Mouse (Mus musculus) common myeloid progenitor, adult 5-6 weeks (primary cell): ENCODE measurements around the gene Fbxl18. TPM values are rescaled to one million over a fixed set of nuclear protein-coding genes. Genes with fewer than 3 reads are reported as not detected.
"Not testable (repeated sequence)": the region's sequence is repeated elsewhere in the genome, so short reads cannot be mapped to it uniquely, and the experiment has no call there.

Experiments
- ATAC-seq: replicated peaks from 2 replicates; pipeline ENCODE4 v1.8.0; 2016; ENCODE audit warnings: low read depth, mild to moderate bottlenecking, moderate TSS enrichment, inconsistent platforms; ENCODE audit not compliant: poor library complexity, severe bottlenecking
- total RNA-seq: library from RNA; stranded (forward); fragments of 200-1000, 187-1606 nt; gene quantifications from 2 replicates; pipeline ENCODE4 v1.2.3, GENCODE M21; 2017

Fbxl18 gene
- total RNA-seq, 1 experiment from 2014 or later: 3.9 TPM

DNA sequence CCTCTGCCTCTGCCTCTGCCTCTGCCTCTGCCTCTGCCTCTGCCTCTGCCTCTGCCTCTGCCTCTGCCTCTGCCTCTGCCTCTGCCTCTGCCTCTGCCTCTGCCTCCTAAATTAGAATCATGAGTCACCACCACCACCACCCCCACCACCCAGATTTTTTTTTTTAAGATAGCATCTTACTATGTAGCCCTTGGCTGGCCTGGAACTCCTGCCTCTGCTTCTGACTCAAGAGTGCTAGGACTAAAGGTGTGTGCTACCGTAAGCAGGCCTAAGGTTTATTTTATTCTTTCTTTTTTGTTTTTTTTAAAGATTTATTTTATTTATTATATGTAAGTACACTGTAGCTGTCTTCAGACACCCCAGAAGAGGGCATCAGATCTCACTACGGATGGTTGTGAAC lies 57.8 kb downstream of the Fbxl18 start:
- not testable (repeated sequence) for ATAC-seq

DNA sequence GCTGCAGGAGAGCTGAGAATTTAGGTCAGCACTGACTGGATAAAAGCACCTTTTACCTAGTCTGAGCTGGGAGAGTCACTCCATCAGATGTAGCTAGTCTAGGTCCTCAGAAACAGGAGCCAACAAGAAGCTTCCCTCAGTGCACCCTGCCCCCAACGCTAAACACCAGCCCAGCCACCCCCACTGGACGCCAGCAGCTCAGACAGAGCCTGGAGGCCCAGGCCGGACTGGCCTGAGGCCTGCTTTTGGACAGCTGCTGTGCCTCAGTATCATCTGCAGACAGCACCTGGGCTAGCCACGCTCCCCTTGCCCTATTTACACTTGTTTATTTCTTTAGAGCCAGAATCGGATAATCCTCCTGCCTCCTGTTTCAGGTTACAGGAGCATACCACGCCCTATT lies 58.3 kb downstream of the Fbxl18 start:
- no peak for ATAC-seq

DNA sequence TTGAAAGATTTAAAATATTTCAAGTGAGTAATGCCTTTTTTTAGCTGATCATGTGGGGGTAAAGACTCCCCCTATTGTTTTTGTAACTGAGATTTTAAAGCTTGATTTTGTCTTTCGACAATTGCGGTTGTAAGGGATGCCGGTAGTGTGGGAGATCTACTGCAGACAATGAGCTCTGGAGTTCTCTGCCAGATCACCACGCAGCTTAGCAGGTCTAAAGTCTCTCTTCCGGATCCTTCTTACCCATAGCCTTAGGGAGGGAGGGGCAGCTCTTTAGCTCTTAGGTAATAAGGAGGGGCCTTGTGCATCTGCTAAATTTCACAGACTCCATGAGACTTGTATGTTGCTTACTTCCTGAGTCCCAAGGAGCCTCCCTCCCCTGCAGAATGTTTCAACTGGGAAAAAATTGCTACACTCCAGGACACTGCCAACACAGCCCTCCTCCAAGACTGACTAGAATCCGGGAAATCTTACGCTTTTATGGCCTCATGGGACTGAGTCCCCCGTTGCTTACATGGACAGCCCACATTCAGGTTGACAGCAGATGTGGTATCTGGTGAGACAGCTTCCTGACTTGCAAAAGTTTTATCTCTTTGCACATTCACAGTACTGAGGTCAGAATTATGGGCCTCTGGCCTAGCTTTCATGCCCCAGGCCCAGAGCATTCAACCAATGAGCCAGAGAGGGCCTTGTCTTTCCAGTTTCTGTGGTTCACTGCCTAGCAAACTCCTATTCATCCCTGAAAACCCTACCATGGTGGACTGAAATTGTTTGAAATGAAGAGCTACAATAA lies 61.4 kb downstream of the Fbxl18 start:
- ATAC-seq: no peak

DNA sequence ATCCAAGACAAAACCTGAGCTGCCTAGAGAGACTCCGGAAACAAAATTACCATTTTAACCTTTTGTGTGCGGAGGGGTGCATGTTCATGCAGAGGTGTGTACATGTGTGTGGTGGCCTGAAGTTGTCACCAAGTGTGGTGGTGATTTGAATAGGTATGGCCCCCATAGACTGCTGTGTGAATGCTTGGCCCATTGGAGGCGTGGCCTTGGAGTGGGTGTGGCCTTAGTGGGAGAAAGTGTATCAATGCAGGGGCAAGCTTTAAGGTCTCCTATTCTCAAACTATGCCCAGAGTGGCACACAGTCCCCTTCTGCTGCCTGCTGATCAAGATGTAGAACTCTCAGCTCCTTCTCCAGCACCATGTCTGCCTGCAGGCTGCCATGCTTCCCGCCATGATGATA lies 69.1 kb downstream of the Fbxl18 start:
- ATAC-seq: no peak

DNA sequence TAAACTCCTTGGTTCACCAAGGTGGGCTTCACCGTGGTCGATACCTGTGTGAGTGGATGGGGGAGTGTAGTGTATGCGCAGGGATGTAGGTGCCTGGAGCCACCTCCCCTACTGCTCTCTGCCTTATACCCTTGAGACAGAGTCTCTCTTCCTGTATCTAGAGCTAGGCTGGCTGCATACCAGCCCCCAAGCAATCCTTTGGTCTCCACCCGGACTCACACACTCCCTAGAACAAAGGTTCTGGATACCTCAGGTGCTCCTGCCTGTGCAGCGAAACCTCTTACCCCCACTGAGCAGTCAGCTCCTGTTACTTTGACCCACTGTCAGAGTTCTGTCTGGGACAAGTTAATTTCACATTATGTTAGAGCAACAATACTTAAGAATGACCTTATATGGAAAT lies 69.6 kb downstream of the Fbxl18 start:
- ATAC-seq: no peak

DNA sequence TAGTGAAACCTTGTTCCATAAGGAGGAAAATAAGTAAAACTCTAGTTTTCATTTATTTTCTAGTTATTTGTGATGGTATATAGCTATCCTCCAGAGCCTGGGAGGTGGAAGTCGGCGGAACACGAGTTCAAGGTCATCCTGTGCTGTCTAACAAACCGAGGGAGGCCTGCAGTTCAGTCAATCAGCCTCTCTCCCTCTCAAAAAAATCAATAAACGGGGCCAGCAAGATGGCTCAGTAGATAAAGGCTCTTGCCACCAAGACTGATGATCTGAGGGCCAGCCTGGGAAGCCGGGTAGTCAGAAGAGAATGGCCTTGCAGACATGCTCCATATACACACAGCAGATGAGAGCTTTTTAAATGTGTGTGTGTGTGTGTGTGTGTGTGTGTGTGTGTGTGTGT lies 71.1 kb downstream of the Fbxl18 start:
- no peak for ATAC-seq

DNA sequence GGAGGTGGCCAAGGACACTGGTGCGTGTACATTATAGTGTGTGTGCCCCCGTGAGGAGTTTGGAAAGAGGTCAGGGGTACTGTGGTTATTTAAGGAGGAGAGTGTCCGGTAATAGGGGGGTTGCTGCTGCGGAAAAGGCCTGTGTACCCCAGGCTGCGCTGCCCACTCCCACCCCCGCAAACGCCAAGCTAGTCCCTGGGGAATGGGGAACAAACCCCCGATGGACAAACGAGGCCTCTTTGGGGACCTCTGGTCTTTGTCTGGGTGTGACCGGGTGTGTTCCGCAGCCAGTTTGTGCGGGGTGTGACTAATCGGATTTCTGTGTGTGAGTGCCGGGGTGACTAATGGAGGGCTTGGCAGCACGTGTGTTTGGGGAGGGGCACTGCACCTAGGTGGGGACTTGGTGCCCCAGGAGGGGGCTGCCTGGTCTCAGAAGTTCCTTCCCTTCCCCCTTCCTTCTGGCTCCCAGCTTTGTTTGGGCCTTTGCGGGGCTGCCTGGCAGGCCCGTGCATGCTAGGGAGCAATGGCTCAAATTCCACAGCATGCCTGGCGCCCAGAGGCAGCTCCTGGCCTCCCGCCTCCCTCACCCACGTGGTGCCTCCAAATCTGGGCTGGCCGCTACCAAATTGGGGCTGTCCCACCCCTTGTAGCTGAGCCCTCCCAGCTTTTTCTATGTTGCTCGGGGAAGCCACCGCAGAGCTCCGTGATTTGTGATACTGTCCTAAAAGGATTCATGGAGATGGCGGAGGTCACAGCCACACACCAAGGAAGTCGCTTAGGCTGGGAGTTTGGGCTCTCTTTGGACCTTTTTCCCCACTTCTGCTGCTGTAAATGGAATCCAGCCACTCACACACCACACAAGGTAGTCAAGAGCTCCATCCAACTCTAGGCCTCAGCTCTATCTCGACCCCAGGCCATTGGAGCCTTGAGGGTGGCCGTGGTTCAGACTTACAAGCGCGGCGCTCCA lies 71.8 kb downstream of the Fbxl18 start:
- ATAC-seq: no peak

DNA sequence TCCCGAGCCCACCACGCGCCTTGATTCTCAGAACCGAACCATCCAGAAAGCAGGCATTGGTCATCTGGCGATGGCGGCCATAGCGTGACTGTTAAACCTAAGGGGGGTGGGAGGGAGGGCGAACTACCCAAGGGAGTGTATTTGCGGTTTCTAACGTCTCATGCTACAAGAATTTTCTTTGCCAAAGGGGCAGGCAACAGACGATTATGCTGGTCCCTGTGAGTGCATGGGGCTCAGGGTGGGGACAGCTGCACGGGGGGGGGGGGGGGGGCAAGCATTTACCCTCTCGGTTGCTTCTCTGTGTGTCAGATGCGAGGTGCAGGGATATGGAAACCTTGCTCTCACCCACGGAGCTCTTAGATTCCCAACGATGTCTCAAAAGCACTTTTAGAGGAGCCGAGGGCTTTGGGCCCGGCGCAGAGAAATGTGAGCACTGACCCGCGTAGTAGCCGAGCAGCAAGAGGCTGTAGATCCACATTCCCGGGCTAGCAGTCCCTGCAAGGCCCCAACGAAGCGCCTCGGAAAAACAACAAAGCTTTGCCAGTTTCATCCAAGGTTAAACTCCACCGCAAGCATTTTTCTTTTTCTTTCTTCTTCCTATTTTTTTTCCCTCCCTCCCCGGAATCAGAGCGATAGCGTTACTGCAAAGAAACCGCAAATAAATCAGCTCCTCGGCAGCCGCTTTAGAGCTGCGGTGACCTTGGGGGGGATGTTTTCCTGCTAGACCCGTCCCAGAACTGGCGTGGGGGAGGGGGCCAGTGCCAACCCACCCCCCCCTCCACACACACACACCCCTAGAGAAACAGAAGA lies 72.7 kb downstream of the Fbxl18 start:
- peak; percentile 18 for ATAC-seq

DNA sequence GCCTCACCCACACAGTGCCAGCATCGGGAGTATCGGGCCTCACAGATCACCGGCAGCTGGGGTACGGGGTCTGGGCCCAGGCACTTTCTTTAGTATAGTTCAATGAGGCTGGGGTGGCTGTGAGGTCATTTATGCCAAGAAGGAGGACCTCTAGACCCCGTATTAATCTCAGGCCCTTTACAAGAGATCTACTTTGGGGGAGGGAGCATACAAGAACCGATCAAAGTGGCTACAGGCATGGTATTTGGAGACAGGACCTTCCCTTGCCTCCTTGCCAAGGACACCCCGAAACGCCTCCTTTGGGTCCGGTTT lies 73.3 kb downstream of the Fbxl18 start:
- ATAC-seq: no peak

DNA sequence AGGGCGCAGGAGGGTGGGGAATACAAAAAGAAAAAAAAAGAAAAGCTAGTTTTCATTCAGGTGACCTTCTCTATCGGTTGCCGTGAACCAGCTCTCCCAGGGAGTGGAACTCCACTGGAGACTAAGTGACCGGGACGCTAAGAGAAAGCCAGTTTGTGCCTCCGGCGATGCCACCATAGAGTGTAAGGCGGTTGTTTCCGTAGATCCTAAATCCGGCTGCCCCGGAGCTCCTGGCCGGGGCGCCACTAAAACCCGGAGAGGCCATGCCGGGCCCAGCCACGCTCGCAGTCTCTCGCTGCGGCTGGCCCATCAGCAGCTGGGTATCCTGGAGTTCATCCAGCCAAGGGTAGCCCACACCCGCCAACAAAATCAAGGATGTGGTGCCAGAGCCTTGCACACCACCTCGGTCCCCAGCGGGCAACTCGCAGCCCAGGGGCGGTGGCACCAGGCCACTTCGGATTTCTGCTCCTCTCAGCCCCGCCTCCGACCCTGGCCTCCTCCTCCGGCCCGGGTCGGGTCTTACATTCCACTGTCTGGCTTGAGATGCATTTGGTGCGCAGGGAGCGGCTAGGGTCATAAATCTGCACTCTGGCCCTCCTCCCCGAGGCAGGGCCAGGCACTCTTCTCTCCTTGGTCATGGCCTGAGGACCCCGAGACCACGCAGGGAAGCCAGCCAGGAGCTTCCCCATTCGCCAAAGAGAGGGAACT lies 73.8 kb downstream of the Fbxl18 start:
- peak; percentile 45 for ATAC-seq

DNA sequence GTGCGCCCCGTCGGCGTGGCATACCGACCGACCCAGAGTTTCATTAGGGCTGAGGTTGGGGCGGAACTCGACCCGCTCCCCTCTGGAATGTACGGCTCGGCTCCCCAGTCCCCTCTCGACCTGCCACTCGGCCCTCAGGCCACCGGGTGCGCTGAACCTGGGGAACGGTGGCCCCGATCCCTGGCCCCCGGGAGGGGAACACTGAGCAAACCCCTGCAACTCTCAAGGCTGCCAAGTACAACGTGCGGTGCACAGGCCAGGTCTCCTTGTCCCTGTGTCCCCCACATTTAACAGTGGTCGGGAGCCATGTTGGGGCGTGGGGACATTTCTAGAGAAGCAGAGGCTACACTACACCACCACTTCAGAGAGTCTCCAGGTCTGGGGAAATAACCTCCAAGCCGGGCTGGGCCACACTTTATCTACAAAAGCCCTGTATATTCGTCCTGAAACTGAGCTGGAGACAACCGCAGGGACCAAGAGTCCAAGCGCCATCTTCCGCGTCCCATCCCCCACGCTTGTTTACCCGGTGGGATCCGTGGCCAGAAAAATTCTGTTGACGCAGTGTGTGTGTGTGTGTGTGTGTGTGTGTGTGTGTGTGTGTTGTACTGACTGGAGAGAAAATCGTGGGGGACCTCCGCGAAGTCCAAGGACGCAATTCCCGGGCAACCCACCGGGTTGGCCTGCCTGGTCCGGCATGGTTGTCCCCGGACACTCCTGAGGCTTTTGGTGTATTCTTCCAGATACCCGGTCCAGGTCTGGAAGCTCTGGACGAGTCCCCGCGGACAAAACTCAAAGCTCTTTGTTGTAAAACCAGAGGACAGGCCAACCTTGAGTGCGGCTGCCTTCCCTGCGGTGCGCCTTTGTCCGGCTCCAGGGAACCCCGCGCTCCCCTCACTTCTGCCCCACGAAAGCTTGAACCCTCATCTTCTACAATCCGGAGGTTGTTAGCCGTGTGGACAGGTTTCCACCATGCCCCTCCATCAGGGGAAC lies 74.7 kb downstream of the Fbxl18 start:
- no peak for ATAC-seq

DNA sequence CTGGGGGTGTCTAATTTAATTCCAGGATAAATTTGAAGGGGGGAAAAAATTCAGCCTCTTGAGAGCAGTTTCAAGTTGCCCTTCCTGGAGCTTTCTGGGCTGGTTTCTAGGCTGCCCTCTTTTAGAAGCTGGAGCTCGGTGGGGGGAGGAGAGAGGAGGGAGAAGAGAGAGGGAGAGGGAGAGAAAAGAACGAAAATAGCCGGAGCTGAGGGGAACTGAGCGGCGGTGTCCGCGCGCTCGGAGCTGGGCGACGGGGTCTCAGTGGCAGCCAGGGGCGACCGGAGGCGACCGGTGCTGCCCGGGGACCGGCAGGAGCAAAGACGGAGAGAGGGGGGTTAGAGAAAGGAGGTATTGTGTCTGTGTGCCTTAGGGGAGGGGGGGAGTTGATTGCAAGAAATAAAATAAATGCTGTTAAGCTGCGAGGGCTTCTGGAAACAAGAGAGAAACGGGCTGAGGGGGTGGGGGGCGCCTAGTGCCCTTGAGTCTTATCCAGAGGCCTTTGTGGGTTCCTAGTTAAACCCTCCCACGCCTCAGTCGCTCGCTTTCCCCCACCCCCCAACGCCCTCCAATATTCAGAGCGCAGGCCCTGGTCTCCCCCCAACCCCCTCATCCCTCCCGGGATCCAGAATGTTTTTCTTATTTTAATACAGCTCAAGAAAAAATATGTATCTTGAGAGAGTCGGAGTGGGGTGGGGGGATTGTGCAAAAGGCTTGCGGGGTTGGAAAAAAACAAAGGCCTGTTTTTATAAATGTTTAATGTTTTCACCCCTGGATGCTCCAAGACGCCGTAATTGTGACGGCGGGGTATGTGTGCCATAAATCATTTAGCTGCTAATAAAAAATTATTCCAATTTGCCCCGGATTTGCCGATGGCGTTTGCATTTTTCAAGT lies 75.6 kb downstream of the Fbxl18 start:
- no peak for ATAC-seq

DNA sequence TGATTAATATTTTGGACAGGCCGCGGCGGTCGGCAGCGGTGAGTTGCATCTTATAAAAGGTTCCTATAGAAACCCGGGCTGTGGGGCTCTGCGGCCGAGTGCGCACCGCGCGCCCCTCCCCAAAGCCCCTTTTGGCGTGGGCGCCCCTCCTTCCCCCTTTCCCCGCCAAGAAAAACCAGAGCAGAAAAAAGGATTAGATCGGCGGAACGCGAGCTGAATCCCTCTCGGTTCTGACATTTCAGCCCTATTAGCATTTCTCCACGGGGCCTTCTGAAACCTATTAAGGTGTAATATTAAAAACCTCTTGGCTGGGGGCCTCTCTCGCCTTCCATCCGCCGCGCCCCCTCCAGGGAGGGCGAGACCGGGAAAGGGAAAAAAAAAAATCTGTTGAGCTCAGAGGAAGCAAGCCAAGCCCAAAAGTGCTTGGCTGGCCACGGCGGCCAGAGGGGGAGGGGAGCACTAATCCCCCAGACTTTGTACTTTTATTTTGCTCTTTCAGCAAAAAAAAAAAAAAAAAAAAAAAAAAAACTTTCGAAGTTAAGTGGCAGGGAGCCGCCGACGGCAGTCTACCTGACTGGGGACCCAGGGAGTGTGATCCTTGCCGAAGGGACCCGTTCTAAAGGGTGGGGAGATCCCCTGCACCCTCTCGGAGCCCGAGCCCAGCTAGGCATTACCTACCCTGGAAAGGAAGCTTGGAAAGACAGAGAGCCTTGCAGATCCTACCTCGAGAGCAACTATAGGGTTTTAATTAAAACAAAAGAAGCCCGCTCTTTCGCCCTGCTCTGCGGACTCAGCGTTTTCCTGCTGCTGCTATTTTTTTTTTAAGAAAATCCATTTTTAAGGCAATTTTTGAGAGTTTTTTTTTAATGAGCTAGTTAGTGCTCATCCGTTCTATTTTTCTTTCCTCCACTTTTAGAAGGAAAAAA lies 76.5 kb downstream of the Fbxl18 start:
- ATAC-seq: no peak

DNA sequence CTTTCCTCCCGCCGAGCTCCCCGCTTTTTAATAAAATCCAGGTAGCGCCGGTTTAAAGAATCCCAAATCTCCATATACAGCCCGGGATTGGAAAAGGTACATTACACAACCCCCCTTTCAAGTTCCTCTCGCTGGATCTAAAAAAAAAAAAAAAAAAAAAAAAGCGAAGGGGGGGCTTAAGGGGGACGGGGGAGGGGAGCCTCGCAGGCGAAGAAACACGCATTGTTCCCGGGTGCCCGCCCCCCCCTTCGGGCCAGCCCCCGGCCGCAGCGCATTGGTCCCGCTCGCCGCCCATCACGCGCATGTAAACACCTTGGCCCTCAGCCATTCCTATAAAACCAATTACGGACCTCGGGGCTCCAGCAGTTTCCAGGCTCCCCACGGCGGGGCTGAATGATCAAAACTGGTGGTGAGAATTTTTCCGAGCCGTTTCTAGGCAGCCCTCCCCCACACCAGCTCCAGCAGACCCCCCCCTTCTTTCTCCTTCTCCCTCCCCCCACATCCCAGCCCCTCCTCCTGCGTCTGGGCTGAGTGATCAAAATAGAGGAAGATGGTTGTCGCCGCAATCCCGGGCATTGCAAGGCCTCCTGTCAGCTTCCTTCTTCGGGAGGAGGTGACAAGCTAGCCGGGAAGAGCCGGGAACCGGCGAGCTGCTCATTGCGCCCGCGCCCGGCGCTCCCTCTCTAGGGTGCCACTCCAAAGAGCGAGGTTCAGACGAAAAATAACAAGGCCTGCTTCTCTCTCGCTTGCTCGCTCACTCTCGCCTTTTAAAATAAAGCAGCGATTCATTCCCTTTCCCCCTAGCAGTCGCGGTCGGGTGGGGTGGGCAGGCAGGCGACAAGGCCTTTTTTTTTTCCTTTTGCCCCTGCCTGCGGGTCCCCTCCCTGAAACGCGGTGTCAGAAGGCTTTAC lies 77.4 kb downstream of the Fbxl18 start, which contains the start of gene Tnrc18:
Tnrc18 (minus strand) TSS at position 139 of the 911 bp plus-strand sequence.
- ATAC-seq: peak; percentile 24
